Mouse (Mus musculus): ENCODE data around the gene Bmi1.

Bmi1 gene

DNA sequence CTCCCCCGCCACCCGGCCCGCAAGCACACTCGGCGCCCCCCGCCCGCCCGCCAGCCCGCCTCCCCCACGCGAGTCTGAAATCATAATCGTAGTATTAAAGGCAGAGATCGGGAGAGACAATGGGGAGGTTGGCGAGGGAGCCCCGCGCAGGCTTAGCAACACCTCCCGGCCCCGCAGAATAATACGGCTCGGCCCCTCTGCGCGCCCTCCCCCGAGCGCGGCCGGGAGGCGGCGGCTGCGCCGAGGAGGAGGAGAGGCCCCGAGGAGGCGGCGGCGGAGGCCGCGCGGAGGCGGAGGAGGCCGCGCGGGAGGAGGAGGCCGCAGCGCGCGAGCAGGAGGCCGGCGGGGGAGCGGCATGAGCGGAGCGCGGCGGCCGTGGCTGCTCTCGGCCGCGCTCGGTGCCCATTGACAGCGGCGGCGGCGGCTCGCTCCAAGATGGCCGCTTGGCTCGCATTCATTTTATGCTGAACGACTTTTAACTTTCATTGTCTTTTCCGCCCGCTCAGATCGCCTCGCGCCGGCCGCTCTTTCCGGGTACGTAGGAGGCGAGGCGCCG, at the start of gene Bmi1:
Gene Bmi1 (plus strand): TSS at position 83 of the 556 bp plus-strand sequence.
- DNase-seq = peak; percentile 78 to 81

DNA sequence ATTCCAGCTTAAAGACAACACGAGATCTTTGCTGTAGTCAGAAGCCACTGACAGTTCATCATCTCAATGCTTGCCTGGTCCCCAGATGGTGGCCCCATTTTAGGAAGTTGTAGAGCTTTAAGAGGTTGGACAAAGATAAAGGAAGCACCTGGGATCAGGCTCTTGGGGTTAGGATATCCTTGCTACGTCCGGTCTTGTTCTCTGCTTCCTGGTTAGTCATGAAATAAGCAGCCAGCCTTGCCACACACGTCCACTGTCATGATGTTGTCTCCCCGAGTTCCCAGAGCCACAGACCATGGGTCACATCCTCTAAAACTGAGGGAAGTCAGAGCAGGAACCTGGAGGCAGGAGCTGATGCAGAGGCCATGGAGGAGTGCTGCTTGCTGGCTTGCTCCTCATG, 46.3 kb upstream of the Bmi1 start:
- DNase-seq = no peak

DNA sequence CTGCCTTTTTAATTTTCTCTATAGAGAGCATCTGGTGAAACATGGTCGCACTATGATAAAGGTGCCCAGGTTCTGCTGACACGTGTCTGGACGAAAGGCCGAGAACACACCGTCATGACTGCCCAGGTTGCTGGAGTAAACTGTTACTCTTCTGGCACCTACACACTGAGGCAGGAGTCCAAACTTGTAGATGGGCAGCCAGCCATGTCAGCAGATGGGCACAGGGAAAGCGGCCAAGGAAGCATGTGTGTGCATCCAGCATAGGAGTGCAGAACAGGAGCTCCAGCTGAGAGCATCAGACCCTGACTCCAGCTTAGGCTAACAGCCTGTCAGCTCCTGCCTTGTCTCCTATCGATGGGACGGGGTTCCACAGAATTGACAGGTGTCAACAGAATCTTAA, 41.8 kb upstream of the Bmi1 start:
- DNase-seq = peak; percentile 98 to 99

DNA sequence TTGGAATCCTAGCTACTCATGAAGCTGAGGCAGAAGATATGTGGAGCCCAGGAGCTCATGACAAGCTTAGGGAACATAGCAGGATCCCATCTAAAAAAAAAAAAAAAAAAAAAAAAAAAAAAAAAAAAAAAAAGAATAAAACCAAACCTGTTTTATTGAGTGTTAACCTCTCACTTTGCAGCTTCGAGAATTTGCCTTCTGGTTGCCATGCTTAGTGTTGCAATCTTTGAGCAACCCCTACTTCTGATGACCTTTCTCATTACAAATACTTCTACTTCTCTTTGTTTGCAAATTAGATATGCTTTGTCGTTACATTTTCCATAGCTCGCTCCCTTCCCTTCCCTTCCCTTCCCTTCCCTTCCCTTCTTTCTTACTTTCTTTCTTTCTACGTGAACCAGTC, 28.3 kb upstream of the Bmi1 start:
- DNase-seq = no peak

DNA sequence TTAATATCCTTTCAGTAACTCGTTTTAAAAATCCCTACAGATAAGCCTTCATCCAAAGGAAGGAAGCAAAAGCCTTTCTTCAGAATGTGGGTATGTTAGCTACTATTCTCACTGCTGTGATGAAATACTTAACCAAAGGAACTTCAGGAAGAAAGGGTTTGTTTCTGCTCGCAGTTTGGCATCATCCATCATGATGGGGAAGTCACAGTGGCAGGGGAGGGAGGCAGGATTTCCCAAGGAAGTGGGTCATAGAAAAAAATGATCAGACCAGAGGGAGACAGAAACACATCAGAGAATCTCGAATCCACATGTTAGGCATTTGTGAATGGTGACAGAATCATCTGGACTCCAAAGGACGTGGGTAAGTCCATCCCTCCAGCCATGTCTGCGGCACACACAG, 22.0 kb upstream of the Bmi1 start:
- DNase-seq = no peak

DNA sequence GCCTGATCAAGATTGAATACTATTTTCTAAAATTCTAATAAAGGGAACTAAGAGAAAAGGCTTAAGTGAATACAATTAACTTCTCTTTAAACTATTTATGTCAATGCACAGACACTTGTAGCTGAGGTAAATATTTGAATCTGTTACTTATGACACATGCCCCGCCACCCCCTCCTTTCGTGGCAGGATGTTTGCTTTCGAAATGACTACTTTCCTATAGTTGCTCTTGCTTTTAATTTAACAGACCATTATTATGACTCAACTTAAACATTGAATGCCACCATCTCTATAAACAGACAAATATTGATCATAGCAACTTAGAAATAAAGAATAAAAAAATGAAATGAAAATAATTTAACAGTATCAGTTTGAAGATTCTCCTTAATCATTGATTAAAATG, 12.8 kb upstream of the Bmi1 start:
- no peak for DNase-seq

DNA sequence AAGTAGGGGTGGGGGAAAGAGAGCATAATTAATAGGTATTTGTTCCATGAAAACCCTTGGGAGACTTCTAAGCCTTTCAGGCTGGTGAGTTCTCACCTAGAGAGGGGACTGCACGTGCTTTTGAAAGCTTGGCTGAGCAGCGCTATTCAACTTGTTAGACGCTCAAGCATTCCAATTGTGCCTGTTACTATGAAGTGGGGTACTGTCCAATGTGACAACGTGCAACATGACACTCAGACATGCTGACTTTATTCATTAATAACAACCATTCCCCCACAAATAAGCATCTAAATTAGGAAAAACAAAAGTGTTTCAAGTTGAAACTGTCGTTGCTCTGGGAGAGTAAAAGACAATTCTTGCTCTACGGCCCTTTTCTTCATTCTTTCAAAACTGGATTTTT, 5.8 kb upstream of the Bmi1 start:
- peak in 1 of 2 experiments; percentile 11 for DNase-seq

DNA sequence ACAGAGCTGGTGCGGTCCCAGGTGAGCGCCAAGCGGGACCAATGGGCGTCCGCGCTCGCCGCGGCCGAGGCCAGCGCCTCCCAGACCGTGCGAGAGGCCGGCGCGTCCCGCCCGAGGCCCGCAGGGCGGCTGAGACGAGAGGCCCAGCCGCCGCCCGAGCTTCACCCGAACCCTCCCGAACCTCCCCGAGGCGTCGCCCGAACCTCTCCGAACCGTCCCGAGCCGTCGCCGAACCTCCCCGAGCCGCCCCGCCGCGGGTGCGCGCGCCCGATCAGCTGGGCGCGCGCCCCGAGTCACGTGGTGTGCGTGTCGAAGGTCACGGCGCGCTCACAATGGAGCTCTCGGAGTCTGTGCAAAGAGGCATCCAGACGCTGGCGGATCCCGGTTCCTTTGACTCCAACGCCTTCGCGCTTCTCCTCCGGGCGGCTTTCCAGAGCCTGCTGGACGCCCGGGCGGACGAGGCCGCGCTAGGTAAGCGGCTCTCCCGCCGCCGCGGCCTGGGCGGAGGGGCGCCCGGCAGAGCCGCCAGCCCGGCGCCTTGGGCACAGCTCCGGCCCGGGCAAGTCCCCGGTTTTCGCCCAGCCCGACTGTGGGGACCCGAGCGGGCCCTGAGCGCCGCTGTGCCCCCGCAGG, 4.6 kb upstream of the Bmi1 start, which contains the start of gene Commd3:
Gene Commd3 (plus strand): TSS at position 252 of the 633 bp plus-strand sequence.
- peak; percentile 98 to 99 for DNase-seq

DNA sequence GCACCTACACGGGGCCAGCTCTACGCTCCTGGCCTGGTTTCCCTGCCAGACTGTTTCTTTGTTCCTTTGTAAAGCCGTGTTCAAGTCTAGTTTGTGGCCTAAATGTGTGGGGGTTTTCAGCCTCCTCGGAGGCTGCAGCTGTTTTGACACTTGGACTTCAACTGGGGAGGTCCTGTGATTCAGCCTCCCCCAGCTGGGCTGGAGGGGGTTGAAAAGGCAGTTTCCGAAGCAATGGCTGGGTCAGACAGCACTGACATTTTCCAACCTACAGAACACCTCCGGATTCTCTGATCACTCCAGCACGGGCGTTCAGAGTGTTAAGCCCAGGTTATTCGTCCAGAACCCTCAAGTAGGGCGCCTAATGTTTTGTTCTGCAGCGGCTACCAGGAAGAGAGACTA, 4.1 kb upstream of the Bmi1 start:
- no peak for DNase-seq

DNA sequence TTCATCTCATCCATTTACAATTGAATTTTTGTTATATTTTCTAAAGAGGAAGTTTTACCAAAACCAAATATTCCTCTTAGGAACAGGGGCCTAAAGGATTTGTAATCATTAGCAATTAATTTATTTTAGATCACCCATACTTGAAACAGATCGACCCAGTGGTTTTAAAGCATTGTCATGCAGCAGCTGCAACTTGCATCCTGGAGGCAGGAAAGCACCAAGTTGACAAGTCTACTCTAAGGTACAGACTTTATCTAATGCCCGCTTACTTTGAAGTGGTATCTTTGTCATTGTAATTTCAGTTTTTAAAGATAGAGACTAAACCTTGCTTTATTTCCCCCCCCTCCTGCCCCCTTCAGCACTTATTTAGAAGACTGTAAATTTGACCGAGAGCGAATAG, 3.1 kb upstream of the Bmi1 start:
- DNase-seq = no peak

DNA sequence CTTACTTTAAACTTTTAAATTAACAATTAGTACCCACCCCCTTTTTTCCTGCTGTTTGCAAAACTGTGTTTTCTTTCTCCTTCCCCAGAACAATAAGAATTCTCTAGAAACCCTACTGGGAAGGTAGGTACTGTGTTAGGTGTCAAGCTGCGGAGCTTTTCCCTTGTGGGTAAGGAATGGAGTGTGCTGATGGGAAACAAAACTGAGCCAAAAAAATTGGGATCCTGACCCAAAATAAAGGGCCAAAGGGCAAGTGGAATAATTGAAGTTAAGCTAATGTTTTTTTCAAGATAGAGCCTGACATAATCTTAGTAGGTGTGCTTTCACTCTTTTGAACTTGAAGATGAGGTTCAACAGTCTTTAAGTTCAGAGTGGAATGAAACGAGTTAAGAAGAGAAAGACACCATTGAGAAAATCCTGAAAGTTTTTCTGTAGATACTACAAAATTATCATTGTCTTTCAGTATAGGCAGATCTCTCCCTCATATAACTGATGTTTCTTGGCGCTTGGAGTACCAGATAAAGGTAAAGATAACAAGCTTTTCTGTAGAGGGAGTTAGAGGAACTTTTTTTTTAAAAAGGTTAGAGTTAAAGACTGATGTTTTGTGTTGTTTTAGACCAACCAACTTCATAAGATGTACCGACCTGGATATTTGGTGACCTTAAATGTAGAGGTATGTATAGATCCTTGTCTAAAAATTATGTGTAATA, 2.5 kb upstream of the Bmi1 start:
- no peak for DNase-seq

DNA sequence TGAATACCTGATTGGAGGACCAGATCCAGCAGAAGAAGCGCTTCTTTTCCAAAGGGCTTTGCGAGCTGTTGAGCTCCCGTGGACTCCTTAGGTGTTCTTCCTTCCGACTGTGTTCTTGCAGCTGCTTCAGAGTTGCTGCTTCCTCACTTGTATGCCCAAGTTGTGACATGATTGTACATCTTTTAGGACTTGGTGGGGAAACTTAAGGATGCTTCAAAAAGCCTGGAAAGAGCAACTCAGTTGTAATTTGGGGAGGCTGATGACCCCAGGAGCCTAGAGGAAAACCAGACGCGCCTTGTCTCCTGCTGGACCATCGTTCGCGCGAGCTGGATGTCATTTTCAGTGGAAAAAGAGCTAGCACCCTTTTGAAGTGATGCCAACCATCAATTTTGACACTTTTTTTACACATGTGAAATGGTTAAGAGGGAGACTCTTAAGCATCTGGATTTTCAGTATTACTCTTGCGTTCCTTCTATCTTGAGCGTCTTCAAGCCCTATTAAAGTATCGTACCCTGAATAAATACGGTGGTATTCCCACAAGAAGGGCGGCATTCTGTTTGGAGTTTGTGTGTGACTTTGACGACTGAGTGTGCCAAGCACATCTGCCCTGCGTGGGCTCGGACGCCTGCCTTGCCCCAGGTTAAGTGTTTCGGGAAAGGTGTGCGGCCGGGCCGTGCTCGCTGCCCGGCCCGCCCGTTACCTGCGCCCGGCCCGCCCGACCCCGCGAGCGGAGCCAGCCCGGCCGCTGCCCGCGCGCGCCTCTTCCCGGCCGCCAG, 949 bp upstream of the Bmi1 start:
- DNase-seq = peak; percentile 21 to 34

DNA sequence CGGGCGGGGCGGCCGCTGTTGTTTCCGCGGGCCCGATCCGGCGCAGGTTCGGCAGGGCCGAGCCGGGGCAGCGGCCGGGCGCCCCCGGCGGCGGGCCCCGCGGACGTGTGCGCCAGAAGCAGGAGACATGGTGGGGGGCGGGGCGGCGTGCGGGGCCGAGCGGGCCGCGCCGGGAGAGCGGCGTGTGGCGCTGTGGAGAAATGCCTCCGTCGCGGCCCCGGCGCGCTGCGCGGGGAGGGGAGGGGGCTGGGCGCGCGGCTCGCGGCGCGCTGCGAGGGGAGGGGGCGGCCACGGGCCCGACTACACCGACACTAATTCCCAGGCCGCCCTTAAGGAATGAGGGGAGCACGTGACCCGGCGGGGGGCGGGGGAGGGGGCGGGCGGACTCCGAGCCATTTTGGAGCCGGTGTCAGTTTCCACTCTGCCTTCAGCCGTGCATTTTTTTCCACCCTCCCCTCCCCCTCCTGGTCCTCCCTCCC, 322 bp upstream of the Bmi1 start:
- DNase-seq = peak; percentile 96

DNA sequence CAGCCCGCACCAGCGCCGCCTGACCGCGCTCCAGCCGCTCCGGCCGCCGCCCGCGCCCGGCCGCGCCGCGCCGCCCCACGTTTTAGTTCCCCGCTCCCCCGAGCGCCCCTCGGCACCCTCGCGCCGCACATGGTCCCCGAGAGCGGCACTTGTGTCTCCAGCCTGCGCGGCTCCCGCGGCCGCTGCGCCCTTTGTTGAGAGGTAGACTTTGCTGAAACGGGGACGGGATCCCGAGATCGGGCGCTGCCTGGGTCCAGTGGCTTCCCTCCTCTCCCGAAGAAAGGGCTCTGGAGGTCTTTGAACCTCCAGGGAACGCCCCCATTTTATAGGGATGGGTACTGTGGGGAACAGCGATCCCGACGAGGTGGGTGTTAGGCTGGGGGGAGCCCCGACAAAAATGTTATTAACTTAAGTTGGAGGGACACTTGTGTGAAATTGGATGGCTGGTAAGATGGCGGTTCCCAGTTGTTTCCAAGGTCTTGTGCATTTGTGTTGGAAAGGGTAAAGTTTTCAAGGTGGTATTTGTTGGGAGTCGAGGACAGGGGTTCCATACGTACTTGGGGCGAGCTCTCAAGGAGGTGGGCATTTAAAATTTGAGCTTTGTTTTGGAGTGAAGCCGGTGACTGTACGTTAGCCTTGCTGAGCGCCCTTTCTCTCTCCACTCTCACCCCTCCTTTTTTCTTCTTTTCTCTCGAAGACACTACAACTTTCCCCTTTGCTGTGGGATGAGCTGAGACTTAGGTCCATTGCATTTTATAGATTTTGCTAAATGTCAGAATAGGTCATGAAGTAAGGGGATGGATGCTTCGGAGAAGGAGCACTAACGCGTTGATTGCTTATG, 1.0 kb downstream of the Bmi1 start:
- peak; percentile 70 to 74 for DNase-seq

DNA sequence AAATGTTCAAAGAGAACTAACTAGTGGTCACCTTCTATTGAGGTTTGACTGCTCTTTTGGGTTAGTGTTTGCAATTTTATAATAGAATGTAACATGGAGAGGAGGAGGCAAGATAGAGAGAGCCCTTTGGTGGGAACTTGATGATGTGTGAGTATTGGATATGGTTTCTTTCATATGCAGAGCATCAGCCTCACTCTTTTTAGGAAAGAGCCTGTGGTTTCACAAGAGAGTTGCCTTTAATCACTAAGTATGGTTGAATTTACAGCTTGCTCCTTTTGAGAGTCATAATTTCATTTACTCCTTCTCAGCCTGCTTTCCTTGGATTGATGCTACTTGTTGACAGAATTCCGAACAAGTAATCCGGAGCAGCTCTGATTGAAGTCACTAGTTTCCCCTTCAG, 2.9 kb downstream of the Bmi1 start:
- no peak for DNase-seq

DNA sequence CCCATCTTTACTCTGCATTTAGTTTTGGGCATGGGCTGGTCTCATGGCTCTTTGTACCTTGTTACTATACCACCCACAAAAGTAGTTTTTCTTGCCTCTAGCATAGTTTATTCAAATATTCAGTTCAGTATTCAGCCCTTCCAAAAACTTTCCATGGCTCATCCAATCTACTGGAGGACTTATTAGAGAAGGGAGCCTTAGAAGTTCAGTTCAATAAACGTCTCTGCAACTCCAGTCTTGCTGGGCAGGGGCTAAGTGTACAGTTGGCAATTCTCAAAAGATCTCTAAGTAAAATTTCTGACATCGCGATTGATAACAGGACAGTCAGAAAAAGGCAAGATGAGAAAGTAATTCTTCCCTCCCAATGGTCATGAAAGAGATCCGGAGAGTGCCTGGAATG, 3.7 kb downstream of the Bmi1 start:
- DNase-seq = no peak

DNA sequence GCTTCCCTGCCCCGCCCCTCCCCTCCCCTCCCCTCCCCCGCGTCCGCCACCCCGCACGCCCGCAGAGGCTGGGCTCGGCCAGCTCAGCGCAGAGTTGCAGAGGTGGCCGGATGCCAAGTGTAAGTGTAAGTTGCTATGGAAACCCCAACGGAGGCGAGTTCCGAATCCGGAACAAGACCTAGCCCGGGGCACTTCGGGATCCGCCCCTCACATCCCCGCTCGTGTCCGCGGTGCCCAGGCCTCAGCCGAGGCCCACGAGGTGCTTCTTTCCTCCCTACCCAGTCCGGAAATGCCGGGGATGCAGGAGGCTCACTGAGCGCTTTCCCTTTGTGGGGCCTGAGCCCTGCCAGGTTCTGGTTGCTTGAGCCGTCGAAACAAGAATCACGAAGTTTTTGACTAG, 4.1 kb downstream of the Bmi1 start:
- peak; percentile 66 to 67 for DNase-seq

DNA sequence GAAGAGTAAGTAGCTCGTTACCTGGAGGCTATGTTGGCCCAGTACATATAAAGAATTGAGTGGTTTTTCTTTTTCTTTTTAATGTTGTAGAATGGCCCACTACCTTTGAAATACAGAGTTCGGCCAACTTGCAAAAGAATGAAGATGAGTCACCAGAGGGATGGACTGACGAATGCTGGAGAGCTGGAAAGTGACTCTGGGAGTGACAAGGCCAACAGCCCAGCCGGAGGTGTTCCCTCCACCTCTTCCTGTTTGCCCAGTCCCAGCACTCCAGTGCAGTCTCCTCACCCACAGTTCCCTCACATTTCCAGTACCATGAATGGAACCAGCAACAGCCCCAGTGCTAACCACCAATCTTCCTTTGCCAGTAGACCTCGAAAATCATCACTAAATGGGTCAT, 7.2 kb downstream of the Bmi1 start:
- no peak for DNase-seq

DNA sequence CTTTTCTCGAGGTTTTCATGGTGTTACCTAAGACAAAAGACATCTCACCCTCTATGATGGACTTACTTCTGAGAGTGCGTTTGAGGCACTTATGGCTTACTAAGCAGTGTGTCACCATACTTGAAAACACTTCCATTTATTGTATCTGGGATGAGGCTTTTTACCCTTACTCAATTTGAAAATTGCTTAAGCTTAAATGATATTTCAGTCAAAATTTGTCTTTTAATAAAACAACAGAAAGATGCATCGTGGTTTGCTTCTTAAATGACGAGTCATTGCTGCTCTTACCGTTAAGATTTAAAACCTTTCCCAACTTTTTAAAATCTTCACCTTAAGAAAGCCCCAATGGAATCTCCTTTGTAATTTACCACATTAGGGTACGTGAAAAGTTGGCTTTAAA, 9.6 kb downstream of the Bmi1 start:
- no peak for DNase-seq

DNA sequence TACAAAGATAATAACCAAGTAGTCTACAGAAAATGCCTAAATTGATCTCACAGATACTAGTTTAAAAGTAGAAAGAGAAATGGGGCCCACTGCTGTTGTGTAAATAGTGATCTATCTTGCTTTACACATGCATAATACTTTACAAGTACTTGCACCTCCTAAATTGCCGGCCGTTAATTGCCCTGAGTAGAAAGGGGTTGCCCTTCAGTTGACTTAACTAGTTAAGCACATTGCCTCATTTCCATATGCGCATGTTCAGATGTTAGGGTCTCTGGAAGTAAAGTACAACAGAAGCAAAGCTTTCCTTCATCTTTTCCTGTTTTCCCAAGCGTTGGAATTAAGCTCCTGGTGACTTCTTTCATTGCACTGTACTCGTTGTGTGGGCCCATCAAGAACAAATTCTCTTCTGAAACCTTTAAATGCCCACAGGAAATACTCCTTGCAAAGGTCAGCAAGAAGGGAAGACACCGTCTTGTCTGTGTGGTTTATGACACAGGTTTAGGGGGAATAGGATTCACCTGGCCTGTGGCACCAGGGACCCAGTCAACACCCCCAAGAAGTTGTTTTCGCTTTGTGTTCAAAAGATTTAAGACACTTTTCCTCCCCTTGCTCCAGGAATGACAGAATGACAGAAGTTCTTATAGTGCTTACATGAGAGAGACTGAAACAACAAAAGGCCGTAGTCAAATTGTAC, 10.2 kb downstream of the Bmi1 start:
- no peak for DNase-seq

DNA sequence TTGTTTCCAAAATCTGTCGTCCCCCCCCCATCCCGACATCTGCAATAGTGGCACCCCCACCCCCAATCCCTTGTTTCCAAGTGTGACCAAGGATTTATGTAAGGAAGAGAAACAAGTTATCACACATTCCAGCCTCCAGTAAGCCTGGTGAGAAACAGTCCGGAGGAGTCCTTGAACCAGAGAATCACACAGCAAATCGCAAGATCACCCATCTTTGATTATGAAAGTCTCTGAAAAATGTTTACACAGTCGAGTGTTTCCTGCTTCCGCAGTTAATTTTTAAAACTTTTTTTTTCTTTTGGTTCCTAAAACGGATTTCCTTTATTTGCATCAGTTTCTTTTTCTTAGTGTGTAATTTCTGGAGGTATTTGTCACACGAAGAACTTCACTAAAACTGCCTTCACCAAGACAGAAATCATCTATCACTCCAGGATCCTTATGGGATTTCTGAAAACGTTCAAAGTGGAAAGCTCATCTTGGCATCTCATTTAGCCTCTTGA, 10.9 kb downstream of the Bmi1 start:
- no peak for DNase-seq

DNA sequence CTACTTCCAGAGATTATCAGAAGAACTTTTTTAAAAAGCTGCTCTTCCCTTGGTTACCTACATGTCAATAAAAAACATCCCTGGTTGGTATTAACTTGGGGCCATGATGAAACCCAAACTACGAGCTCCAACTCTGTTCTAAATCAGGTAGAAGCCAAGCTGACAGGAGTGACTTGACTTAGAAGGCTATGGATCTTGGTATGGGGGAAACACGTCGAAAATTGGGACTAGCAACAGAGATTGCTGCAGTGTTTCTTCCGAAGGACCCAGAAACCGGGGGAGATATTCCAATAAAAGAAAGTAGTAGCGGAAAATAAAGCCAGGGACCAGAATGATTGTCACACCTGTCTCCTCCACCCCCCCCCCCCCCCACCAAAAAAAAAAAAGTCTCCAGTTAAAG, 11.5 kb downstream of the Bmi1 start:
- DNase-seq = no peak

Data from cerebellum, postnatal 10 days (tissue).